Mouse (Mus musculus): ENCODE results near the gene Golga5. TPM values are rescaled to one million over a fixed set of nuclear protein-coding genes. Genes with fewer than 3 reads are reported as not detected.

Golga5 gene
- polyA plus RNA-seq, 1 experiment from 2014 or later = 31.5 TPM

DNA sequence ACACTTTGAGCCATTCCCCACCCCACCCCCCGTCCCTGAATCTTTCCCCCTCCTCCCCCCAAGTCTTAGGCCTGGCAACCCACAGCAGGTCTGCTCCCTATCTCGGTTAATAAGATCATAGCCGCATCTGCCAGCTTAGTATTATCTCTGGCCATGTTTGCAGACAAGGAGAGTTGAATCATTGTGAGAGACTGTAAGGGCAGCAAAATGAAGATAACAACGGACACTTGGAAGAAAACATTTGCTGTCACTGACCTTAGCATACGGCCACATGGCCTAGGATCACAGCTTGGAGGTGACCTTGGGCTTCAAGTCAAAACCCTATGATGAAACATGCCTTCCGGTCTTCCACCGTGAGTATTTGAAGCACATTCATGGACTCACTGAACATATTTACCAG lies 28.4 kb upstream of the Golga5 start:
- H3K9me3 ChIP-seq (ENCODE audit: control insufficient read depth, low read length) = no peaks in the 10 kb centered on the region
- DNase-seq (ENCODE audit: low spot score) (no peak), ATAC-seq (replicated peaks; ENCODE audit: low FRiP score, low TSS enrichment, low read depth) (no peak)
- no peak overlapping the region for H3K27ac ChIP-seq (ENCODE audit: low read depth)
- 81% methylated on average over 7 of the region's 7 CpGs for WGBS
- H3K27me3 ChIP-seq (replicated peaks; ENCODE audit: control insufficient read depth, insufficient read depth, low read length) = no peaks in the 10 kb centered on the region
- H3K4me2 ChIP-seq (ENCODE audit: low read length) = no peak overlapping the region
- peaks cover 10% of the 10 kb centered on the region for H3K4me1 ChIP-seq (replicated peaks; ENCODE audit: control insufficient read depth, insufficient read depth, low read length)
- no peak overlapping the region for H3K4me3 ChIP-seq (ENCODE audit: low read depth, low read length)
- H3K36me3 ChIP-seq (ENCODE audit: control insufficient read depth, insufficient read depth, low read length) = no peaks in the 10 kb centered on the region
- H3K9ac ChIP-seq (ENCODE audit: low read length) = no peak overlapping the region

DNA sequence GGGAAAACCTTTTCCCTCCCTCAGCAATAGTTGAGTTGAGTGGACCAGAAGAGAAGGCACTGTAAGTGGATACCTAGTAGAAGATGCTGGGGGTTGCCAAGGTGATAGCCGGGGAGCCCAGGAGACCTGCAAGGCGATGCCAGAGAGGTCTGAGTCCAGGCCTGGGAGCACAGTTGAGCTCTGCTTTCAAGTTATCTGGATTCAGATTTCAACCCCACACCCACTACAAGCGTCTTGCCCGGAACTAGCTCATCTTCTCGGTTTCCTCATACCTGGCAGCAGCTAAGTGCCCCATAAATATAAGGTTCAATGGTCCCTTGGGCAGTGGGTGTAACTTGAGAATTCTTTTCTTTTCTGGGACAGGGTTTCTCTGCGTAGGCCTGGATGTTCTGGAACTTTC lies 27.8 kb upstream of the Golga5 start:
- 81% methylated on average over 6 of the region's 6 CpGs for WGBS
- no peaks in the 10 kb centered on the region for H3K27me3 ChIP-seq (replicated peaks; ENCODE audit: control insufficient read depth, insufficient read depth, low read length)
- ATAC-seq (replicated peaks; ENCODE audit: low FRiP score, low TSS enrichment, low read depth) = no peak
- H3K27ac ChIP-seq (ENCODE audit: low read depth) = no peak overlapping the region
- no peak overlapping the region for H3K4me2 ChIP-seq (ENCODE audit: low read length)
- no peaks in the 10 kb centered on the region for H3K36me3 ChIP-seq (ENCODE audit: control insufficient read depth, insufficient read depth, low read length)
- no peak overlapping the region for H3K9ac ChIP-seq (ENCODE audit: low read length)
- H3K9me3 ChIP-seq (ENCODE audit: control insufficient read depth, low read length) = no peaks in the 10 kb centered on the region
- no peak for DNase-seq (ENCODE audit: low spot score)
- H3K4me1 ChIP-seq (replicated peaks; ENCODE audit: control insufficient read depth, insufficient read depth, low read length) = peaks cover 10% of the 10 kb centered on the region
- no peak overlapping the region for H3K4me3 ChIP-seq (ENCODE audit: low read depth, low read length)

GRCm38 (mm10) chr12:102442639-102443038 lies 26.3 kb upstream of the Golga5 start:
- H3K4me1 ChIP-seq (replicated peaks; ENCODE audit: control insufficient read depth, insufficient read depth, low read length) = peaks cover 10% of the 10 kb centered on the region
- ATAC-seq (replicated peaks; ENCODE audit: low FRiP score, low TSS enrichment, low read depth) (no peak), DNase-seq (ENCODE audit: low spot score) (no peak)
- no peaks in the 10 kb centered on the region for H3K9me3 ChIP-seq (ENCODE audit: control insufficient read depth, low read length)
- H3K36me3 ChIP-seq (ENCODE audit: control insufficient read depth, insufficient read depth, low read length) = no peaks in the 10 kb centered on the region
- H3K4me2 ChIP-seq (ENCODE audit: low read length) = no peak overlapping the region
- no peak overlapping the region for H3K4me3 ChIP-seq (ENCODE audit: low read depth, low read length)
- H3K27ac ChIP-seq (ENCODE audit: low read depth) = no peak overlapping the region
- H3K27me3 ChIP-seq (replicated peaks; ENCODE audit: control insufficient read depth, insufficient read depth, low read length) = no peaks in the 10 kb centered on the region
- no peak overlapping the region for H3K9ac ChIP-seq (ENCODE audit: low read length)
- WGBS = 87% methylated on average over 15 of the region's 15 CpGs

- no peak overlapping the region for H3K4me2 ChIP-seq (ENCODE audit: low read length)
- peaks cover 3% of the 10 kb centered on the region; the same call in 1 of the 2 replicates for H3K4me1 ChIP-seq (replicated peaks; ENCODE audit: control insufficient read depth, insufficient read depth, low read length)
- no peaks in the 10 kb centered on the region for H3K27me3 ChIP-seq (replicated peaks; ENCODE audit: control insufficient read depth, insufficient read depth, low read length)
- no peak overlapping the region for H3K27ac ChIP-seq (ENCODE audit: low read depth)
- H3K4me3 ChIP-seq (ENCODE audit: low read depth, low read length) = no peak overlapping the region
- ATAC-seq (replicated peaks; ENCODE audit: low FRiP score, low TSS enrichment, low read depth) (no peak), DNase-seq (ENCODE audit: low spot score) (no peak)
- 82% methylated on average over 5 of the region's 5 CpGs for WGBS
- no peak overlapping the region for H3K9ac ChIP-seq (ENCODE audit: low read length)
- no peaks in the 10 kb centered on the region for H3K9me3 ChIP-seq (ENCODE audit: control insufficient read depth, low read length)
- H3K36me3 ChIP-seq (ENCODE audit: control insufficient read depth, insufficient read depth, low read length) = no peaks in the 10 kb centered on the region
Observed at GRCm38 (mm10) chr12:102443676-102444075, 25.3 kb upstream of the Golga5 start.

DNA sequence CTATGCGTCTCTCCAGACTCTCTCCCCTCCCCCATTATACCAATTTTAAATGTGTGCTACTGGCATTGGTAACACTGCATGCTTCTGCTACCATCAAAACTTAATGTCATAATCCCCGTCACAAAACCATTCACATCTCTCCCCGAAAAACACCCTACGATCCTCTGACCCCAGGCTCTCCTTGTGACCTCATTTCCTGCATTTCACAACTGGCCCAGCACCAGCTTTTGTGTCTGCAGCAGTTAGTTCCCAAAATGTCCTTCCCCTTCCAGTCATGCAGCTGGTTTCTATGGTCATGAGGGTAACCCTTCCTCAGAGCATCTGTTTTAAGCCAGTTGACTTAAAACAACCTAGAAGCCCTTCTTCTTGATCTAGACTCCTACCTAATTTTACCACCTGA lies 23.5 kb upstream of the Golga5 start:
- 65% methylated on average over 4 of the region's 4 CpGs for WGBS
- Histone ChIP-seq H3K36me3 (ENCODE audit: control insufficient read depth, insufficient read depth, low read length) (no peaks in the 10 kb centered on the region), H3K4me3 (ENCODE audit: low read depth, low read length) (no peak overlapping the region), H3K4me1 (replicated peaks; ENCODE audit: control insufficient read depth, insufficient read depth, low read length) (no peaks in the 10 kb centered on the region), H3K4me2 (ENCODE audit: low read length) (no peak overlapping the region), H3K27ac (ENCODE audit: low read depth) (no peak overlapping the region), H3K27me3 (replicated peaks; ENCODE audit: control insufficient read depth, insufficient read depth, low read length) (no peaks in the 10 kb centered on the region), H3K9me3 (ENCODE audit: control insufficient read depth, low read length) (no peaks in the 10 kb centered on the region), H3K9ac (ENCODE audit: low read length) (no peak overlapping the region)
- no peak for DNase-seq (ENCODE audit: low spot score)
- no peak for ATAC-seq (replicated peaks; ENCODE audit: low FRiP score, low TSS enrichment, low read depth)

- Histone ChIP-seq H3K27me3 (replicated peaks; ENCODE audit: control insufficient read depth, insufficient read depth, low read length) (no peaks in the 10 kb centered on the region), H3K4me1 (replicated peaks; ENCODE audit: control insufficient read depth, insufficient read depth, low read length) (no peaks in the 10 kb centered on the region), H3K36me3 (ENCODE audit: control insufficient read depth, insufficient read depth, low read length) (no peaks in the 10 kb centered on the region), H3K4me2 (ENCODE audit: low read length) (no peak overlapping the region), H3K9me3 (ENCODE audit: control insufficient read depth, low read length) (no peaks in the 10 kb centered on the region), H3K4me3 (ENCODE audit: low read depth, low read length) (no peak overlapping the region), H3K9ac (ENCODE audit: low read length) (no peak overlapping the region), H3K27ac (ENCODE audit: low read depth) (no peak overlapping the region)
- ATAC-seq (replicated peaks; ENCODE audit: low FRiP score, low TSS enrichment, low read depth) (no peak), DNase-seq (ENCODE audit: low spot score) (no peak)
- WGBS = 49% methylated on average over 10 of the region's 10 CpGs
Observed at GRCm38 (mm10) chr12:102450437-102450836, 18.5 kb upstream of the Golga5 start.

DNA sequence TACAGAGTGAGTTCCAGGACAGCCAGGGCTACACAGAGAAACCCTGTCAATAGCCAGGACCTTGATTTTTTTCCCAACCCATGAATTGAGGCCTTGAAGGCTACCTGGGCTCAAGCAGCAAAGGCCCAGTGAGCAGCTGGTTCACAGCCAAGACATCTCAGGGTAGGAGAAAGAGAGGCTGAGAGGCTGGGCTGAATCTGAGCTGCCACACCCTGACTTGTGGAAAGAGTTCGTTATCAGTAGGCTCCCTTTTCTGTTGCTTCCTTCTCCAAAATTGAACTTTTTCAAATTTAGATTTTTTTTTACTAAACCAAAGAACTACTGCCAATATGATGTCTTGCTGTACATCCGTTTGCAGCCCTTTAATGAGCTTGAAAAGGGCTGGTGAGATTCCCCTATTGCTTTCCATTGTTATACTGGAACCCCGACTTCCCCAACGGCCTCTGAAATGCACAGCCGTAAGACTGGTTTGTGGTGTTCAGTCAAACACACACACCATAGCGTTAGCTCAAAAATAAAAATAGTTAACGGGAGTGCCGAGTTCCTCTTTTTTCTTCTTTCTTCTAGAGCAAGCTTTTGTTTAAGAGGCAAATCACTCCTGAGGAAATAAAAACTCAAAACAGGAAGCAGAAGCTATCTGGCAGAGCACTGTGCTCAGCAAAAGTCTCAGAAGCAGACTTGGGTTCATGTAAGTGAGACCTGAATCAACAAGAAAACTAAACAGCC lies 17.6 kb upstream of the Golga5 start:
- H3K27ac ChIP-seq (ENCODE audit: low read depth) = peak overlapping the region; percentile 38; the same call in 1 of the 2 replicates
- 78% methylated on average over 8 of the region's 8 CpGs for WGBS
- no peaks in the 10 kb centered on the region for H3K27me3 ChIP-seq (replicated peaks; ENCODE audit: control insufficient read depth, insufficient read depth, low read length)
- no peak for ATAC-seq (replicated peaks; ENCODE audit: low FRiP score, low TSS enrichment, low read depth)
- H3K9ac ChIP-seq (ENCODE audit: low read length) = no peak overlapping the region
- H3K36me3 ChIP-seq (ENCODE audit: control insufficient read depth, insufficient read depth, low read length) = no peaks in the 10 kb centered on the region
- H3K4me2 ChIP-seq (ENCODE audit: low read length) = no peak overlapping the region
- H3K4me1 ChIP-seq (replicated peaks; ENCODE audit: control insufficient read depth, insufficient read depth, low read length) = no peaks in the 10 kb centered on the region
- H3K9me3 ChIP-seq (ENCODE audit: control insufficient read depth, low read length) = no peaks in the 10 kb centered on the region
- H3K4me3 ChIP-seq (ENCODE audit: low read depth, low read length) = no peak overlapping the region
- no peak for DNase-seq (ENCODE audit: low spot score)

DNA sequence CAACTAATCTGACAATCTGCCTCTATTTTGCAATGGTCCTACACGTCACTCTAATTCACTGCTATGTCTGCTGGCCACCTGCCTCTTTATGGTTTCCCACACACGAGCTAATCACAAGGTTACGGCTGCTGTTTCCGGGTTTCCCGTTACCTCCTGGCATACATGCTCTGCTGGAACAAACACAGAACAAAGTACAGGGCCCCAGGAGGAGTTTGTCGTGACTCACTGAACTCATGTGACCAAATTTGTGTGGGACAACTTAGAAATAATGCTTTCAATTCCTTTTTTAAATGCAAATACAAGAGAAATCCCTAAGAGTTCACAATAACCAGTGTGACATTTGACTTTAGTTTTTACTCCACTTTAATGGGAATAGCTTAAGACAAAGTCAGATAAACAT lies 15.4 kb upstream of the Golga5 start:
- no peak for ATAC-seq (replicated peaks; ENCODE audit: low FRiP score, low TSS enrichment, low read depth)
- Histone ChIP-seq H3K27ac (ENCODE audit: low read depth) (no peak overlapping the region), H3K4me3 (ENCODE audit: low read depth, low read length) (no peak overlapping the region)

More for the DNA sequence above, 15.4 kb upstream of the Golga5 start:
- no peaks in the 10 kb centered on the region for H3K27me3 ChIP-seq (replicated peaks; ENCODE audit: control insufficient read depth, insufficient read depth, low read length)
- H3K9me3 ChIP-seq (ENCODE audit: control insufficient read depth, low read length) = no peaks in the 10 kb centered on the region
- no peaks in the 10 kb centered on the region for H3K36me3 ChIP-seq (ENCODE audit: control insufficient read depth, insufficient read depth, low read length)
- H3K4me1 ChIP-seq (replicated peaks; ENCODE audit: control insufficient read depth, insufficient read depth, low read length) = no peaks in the 10 kb centered on the region
- DNase-seq (ENCODE audit: low spot score) = no peak
- 45% methylated on average over 6 of the region's 6 CpGs for WGBS
- H3K9ac ChIP-seq (ENCODE audit: low read length) = no peak overlapping the region
- H3K4me2 ChIP-seq (ENCODE audit: low read length) = no peak overlapping the region
